Mouse (Mus musculus) heart, adult 9 months (tissue): Measurements from ENCODE around the gene Ush1g.

Source experiments
- DNase-seq, 2 experiments: peaks; one replicate each; pipeline ENCODE4 v3.0.0; 2022; ENCODE audit warnings: low spot score in 2 of 2

The Ush1g gene

DNA sequence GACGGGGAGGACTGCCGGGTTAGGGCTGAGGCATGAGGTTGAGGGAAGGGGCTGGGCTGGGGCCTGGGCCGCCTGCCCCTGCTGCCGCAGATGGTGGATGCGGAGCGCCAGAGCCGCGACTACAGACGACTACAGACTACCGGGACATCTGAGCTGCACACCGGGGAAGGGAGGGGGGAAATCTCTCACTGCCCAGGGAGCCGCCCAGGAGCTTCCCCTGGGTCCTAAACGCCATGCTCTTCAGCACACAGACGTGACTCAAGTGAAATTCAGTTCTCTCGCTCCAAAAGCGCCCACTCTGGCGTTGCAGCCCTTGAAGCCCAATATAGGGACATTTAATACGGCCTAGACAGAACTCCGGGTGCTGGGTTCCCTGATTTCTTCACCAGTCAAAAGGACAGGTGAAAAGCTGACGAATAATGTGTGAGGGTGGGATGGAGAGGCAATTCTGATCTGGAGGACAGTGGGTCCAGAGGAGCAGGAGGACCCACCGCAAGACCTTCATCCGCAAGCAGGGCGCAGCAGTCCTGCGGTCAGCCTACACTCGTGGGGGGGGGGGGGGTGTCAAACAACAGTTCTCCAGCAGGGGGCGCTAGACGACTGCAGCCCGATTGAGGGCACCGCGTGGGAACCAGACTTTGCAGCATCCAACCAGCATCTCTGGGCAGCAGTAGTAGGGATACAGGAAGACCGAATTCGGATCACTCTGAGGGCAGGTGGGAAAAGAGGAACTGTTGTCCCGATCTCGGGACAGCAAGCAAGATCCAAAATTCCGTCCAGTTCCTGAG, at the start of gene Ush1g:
Ush1g (minus strand) TSS at position 136 of the 788 bp plus-strand sequence.
- no peak for DNase-seq

DNA sequence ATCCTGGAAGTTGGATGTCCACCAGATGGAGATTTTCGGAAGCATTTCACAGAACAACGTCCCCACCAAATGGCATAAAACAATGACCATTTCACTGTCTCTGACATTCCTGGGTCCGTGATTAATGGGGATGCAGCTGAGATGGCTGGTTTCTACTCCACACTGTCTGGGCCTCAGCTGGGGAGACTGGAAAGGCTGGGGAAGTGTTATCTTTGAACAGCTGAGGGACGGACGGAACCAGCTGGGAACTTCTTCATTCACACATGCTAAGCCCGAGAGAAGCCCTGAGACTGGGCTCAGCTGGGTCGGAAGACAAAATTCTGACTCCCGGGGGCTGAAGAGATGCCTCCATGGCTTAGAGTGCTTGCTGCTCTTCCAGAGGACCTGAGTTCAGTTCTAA, 49.5 kb upstream of the Ush1g start:
- DNase-seq = no peak

GRCm38 (mm10) chr11:115370368-115370767, 48.5 kb upstream of the Ush1g start:
- no peak for DNase-seq

GRCm38 (mm10) chr11:115367395-115367944, 45.6 kb upstream of the Ush1g start, which contains the start of gene Hid1:
Gene Hid1, minus strand, starts transcription at chr11:115367756.
- peak; percentile 68 to 76 for DNase-seq

- DNase-seq = no peak
These were observed 45.0 kb upstream of the Ush1g start for GRCm38 (mm10) chr11:115366706-115367394.

GRCm38 (mm10) chr11:115366039-115366705, 44.3 kb upstream of the Ush1g start:
- DNase-seq = no peak

GRCm38 (mm10) chr11:115364136-115364535, 42.3 kb upstream of the Ush1g start:
- no peak for DNase-seq

- DNase-seq = no peak
These were observed 37.9 kb upstream of the Ush1g start for GRCm38 (mm10) chr11:115359726-115360125.

DNA sequence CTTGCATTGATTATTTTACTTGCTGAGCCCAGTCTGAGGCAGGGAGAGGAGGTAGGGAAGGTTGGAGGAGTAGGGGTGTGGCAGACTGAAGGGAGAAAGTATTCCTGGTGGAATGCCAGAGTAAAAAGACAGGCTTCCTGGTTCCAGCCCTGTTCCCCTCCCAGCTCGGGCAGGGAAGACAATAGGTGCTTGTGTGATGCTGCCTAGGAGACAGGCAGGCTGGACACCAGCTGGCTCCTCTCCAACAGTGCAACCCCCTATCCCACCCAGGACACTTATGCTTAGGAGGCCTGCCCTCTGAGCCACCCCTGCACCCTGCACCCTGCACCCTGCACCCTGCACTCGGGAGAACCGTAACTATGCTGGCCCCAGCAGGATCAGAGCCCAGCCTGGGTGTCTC, 37.5 kb upstream of the Ush1g start:
- no peak for DNase-seq

DNA sequence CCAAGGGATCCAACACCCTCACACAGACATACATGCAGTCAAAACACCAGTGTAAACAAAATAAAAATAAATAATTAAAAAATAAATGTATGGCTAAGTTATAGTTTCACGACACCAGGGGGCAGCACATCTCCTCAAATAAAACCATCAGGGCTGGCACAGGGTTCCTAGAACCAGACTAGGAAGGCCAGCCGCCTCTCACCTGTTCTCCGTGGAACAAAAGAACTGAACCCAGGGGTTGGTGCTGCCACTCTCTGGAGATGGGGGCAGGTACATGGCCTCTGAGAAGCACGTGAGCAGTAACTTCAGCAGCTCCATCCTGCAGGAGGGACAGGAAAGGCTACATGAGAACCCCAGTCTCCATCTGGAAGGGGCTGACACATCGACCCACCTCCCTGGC, 36.6 kb upstream of the Ush1g start:
- peak; percentile 49 to 68 for DNase-seq

- DNase-seq = peak; percentile 25 to 47
These were observed 32.3 kb upstream of the Ush1g start for GRCm38 (mm10) chr11:115354183-115354582.

GRCm38 (mm10) chr11:115353375-115353774, 31.5 kb upstream of the Ush1g start:
- DNase-seq = no peak

DNA sequence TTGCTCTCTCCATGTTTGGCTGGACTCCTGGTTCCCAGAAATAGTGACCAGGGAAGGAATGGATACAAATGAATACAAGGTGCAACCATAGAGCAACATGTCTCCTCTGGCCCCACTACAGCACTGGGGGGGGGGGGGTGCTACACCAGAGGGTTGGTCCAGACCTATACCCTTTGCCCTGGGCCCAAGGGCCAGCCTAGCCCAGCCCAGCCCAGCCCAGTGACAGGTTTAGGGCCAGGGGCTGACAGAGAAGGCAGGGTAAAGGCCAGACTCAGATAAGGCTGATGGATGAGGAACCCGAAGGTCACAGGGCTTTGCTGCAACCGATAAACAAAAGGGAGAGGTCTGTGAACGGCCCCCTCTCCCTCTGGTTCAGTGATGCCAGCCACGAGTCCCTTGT, 28.1 kb upstream of the Ush1g start:
- no peak for DNase-seq

DNA sequence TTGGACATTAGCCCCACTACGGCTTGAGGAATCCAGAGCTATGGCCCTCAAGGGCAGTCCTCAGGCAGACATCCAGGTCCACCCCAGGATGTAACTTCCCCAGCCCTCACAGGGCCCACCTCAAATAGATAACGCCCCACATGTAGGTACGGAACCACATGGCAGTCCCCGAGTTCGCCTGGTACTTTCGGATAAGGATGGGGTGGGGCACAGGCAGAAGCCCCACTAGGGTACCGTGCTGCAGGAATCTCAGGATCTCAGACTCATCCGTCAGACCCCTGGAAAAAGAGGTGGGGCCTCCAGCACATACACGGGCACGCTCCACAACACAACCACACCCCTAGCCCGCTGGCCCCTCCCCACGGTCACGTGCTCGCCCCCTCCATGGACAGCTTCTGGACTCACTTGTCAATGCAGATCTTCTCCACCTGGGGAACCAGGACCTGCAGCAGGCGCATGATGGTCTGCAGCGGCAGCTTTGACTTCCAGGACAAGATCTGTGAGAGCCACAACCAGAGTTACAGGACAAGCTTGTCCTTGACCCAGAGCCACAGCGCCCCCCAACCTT, 26.9 kb upstream of the Ush1g start:
- DNase-seq = no peak

GRCm38 (mm10) chr11:115345515-115345914, 23.7 kb upstream of the Ush1g start:
- DNase-seq = no peak

GRCm38 (mm10) chr11:115344967-115345366, 23.1 kb upstream of the Ush1g start:
- no peak for DNase-seq

DNA sequence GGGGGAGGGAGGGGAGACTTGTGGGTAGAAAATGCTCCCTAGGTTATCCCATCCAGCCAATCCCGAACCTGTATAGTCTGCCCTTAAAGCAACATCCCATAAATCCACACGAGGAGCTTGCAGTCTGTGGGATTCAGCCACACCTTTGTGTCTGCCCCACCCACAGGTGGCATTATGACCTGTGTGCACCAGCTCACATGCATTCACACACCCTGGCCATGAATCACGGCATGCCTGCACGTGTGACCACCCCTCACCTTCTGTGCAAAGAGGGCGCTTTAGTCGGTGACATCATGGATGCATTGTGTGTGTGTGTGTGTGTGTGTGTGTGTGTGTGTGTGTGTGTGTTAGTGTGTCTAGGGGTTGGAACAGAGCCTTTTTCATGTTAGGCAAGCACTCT, 20.0 kb upstream of the Ush1g start:
- DNase-seq = no peak

DNA sequence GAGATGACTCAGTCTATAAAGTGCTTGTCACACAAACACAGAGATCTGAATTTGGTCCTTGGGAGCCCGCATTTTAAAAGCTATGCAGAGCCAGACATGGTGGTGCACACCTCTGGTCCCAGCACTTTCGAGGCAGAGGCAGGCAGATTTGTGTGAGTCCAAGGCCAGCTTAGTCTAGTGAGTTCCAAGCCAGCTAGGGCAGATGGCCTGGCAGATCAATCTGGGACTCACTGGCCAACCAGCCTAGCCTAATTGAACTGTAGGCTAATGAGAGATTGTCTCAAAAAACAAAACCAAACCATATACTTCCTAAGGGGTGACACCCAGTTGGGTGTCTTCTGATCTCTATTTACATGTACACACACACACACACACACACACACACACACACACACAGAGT, 19.4 kb upstream of the Ush1g start:
- no peak for DNase-seq

DNA sequence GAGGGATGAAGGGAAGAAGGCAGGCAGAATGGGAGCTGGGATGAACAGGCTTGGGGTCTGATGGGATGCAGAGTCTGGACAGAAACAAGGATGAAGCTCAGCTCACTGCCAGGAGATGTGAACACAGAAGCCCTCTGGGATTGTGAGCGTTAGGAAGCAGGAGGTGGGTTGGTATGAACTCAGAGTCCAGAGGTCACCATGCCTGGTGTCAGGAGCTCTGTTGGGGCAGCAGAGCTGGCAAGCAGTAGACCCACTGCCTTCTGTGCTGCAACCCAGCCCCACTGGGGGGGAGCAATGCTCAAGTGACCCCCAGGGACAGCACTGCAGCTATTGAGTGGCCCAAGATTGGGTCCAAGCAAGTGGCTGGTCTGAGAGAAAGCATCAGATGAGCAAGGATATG, 16.0 kb upstream of the Ush1g start:
- DNase-seq = no peak

DNA sequence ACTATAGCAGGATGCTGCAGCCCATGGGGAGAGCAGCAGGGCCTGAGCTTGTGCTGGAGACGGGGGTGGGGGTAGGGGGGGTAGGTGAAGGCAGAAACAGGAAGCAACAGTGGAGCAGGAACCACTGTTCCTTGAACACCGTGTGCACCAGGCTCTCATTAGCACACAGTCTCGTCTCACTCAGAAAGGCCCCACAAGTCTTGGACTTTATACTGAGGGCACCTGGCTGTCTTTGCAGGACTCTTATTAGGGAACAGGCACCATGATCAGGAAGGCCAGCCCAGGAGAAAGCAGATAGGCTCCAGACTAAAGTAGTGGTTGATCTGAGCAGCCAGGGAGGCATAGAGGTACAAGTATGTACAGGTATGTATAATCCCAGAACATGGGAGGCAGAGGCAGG, 15.5 kb upstream of the Ush1g start:
- DNase-seq = no peak

GRCm38 (mm10) chr11:115336115-115336514, 14.3 kb upstream of the Ush1g start:
- DNase-seq = no peak

GRCm38 (mm10) chr11:115335223-115335622, 13.4 kb upstream of the Ush1g start:
- DNase-seq = no peak
